Mouse (Mus musculus) stomach, postnatal 0 days (tissue): Measurements from ENCODE around the gene Drd4. TPM values are rescaled to one million over a fixed set of nuclear protein-coding genes. Genes with fewer than 3 reads are reported as not detected.

Source experiments
- ATAC-seq: fragments of 200-750 bp; cut with Nextera tagmentation; 2 replicates; pipeline ENCODE4 v1.8.0; 2017; ENCODE audit not compliant: low FRiP score, low TSS enrichment
- DNase-seq: peaks from one replicate; pipeline ENCODE4 v3.0.0-alpha.2; 2016; ENCODE audit warnings: low spot score
- H3K27ac ChIP-seq: fragments of 300-500 bp; sonication (generic); replicated peaks from 2 replicates; pipeline ENCODE4 v1.5.1; 2014; ENCODE audit warnings: mild to moderate bottlenecking, control low read depth
- H3K27me3 ChIP-seq: fragments of 300-500 bp; sonication (generic); 2 replicates; pipeline ENCODE4 v1.6.1; 2014; ENCODE audit warnings: low read length; ENCODE audit not compliant: control insufficient read depth, insufficient read depth
- H3K36me3 ChIP-seq: fragments of 300-500 bp; sonication (generic); 2 replicates; pipeline ENCODE4 v1.6.1; 2014; ENCODE audit warnings: low read length, mixed read lengths; ENCODE audit not compliant: control insufficient read depth, insufficient read depth
- H3K4me1 ChIP-seq: fragments of 300-500 bp; sonication (generic); replicated peaks from 2 replicates; pipeline ENCODE4 v1.6.1; 2014; ENCODE audit warnings: antibody characterized with exemption; ENCODE audit not compliant: control insufficient read depth, insufficient read depth
- H3K4me2 ChIP-seq: fragments of 300-500 bp; sonication (generic); replicated peaks from 2 replicates; pipeline ENCODE4 v1.6.1; 2014; ENCODE audit warnings: low read depth, mild to moderate bottlenecking, control low read depth, moderate library complexity
- H3K4me3 ChIP-seq: fragments of 300-500 bp; sonication (generic); 2 replicates; pipeline ENCODE4 v1.5.1; 2014; ENCODE audit warnings: low read depth, low read length, control low read depth
- H3K9ac ChIP-seq: fragments of 300-500 bp; sonication (generic); 2 replicates; pipeline ENCODE4 v1.6.1; 2014; ENCODE audit warnings: mild to moderate bottlenecking, low read length, control low read depth, mixed read lengths
- H3K9me3 ChIP-seq: fragments of 300-500 bp; sonication (generic); 2 replicates; pipeline ENCODE4 v1.6.1; 2016; ENCODE audit warnings: low read length; ENCODE audit not compliant: control insufficient read depth
- CTCF ChIP-seq: IDR thresholded peaks from 2 replicates; pipeline ENCODE4 v1.5.1; 2016; ENCODE audit warnings: antibody characterized with exemption, low read depth, mild to moderate bottlenecking, moderate library complexity
- EP300 ChIP-seq: optimal IDR thresholded peaks from 2 replicates; pipeline ENCODE3; 2016; ENCODE audit warnings: antibody characterized with exemption
- WGBS: fragments of 180-500 bp; shearing (Covaris S2); extraction: QIAGEN DNeasy Blood & Tissue Kit; methylation state at CpG from one replicate; pipeline ENCODE4 v1.1.7; 2014; 5-methylcytosine and 5-hydroxymethylcytosine counted together
- polyA plus RNA-seq: library from polyadenylated mRNA; unstranded; fragments of >200 nt; fragmentation: Nextera tagmentation; extraction: Ambion mirVana; gene quantifications from 2 replicates; pipeline ENCODE4 v1.2.1, GENCODE M21; 2015

The Drd4 gene
- polyA plus RNA-seq, 1 experiment from 2014 or later, result 0.06 TPM

GRCm38 (mm10) chr7:141315076-141315475 lies 23.3 kb downstream of the Drd4 start:
- Histone ChIP-seq H3K4me1 (no peaks in the 10 kb centered on the region), H3K36me3 (peaks cover 35% of the 10 kb centered on the region), H3K27me3 (no peaks in the 10 kb centered on the region), H3K9me3 (no peaks in the 10 kb centered on the region), H3K4me3 (no peak overlapping the region), H3K4me2 (no peak overlapping the region), H3K9ac (no peak overlapping the region), H3K27ac (no peak overlapping the region)
- no peak for ATAC-seq
- 78% methylated on average over 8 of the region's 8 CpGs for WGBS
- no peak for DNase-seq
- TF ChIP-seq CTCF (no peak), EP300 (no peak)

- Histone ChIP-seq H3K27me3 (no peaks in the 10 kb centered on the region), H3K9me3 (no peaks in the 10 kb centered on the region), H3K4me3 (no peak overlapping the region), H3K4me2 (no peak overlapping the region), H3K27ac (no peak overlapping the region), H3K9ac (no peak overlapping the region), H3K36me3 (peaks cover 36% of the 10 kb centered on the region), H3K4me1 (no peaks in the 10 kb centered on the region)
- no peak for TF ChIP-seq EP300
- TF ChIP-seq CTCF, result peak; percentile 73
- DNase-seq, result peak; percentile 62
- ATAC-seq, result peak; percentile 75
- WGBS, result 72% methylated on average over 5 of the region's 5 CpGs
Measured at GRCm38 (mm10) chr7:141315974-141316373, 24.2 kb downstream of the Drd4 start.

GRCm38 (mm10) chr7:141317619-141318132 lies 25.9 kb downstream of the Drd4 start:
- no peak for DNase-seq
- 64% methylated on average over 1 of the region's 1 CpGs for WGBS
- H3K27me3 ChIP-seq, result no peaks in the 10 kb centered on the region
- ATAC-seq, result no peak
- no peak overlapping the region for H3K9ac ChIP-seq
- no peaks in the 10 kb centered on the region for H3K4me1 ChIP-seq
- H3K4me3 ChIP-seq, result no peak overlapping the region
- H3K27ac ChIP-seq, result no peak overlapping the region
- H3K4me2 ChIP-seq, result no peak overlapping the region
- H3K9me3 ChIP-seq, result no peaks in the 10 kb centered on the region
- H3K36me3 ChIP-seq, result peaks cover 37% of the 10 kb centered on the region
- TF ChIP-seq EP300 (no peak), CTCF (no peak)

GRCm38 (mm10) chr7:141319446-141319845 lies 27.6 kb downstream of the Drd4 start:
- DNase-seq (no peak), ATAC-seq (no peak)
- Histone ChIP-seq H3K9me3 (no peaks in the 10 kb centered on the region), H3K9ac (no peak overlapping the region), H3K4me3 (no peak overlapping the region), H3K27ac (no peak overlapping the region), H3K27me3 (no peaks in the 10 kb centered on the region), H3K36me3 (peaks cover 29% of the 10 kb centered on the region), H3K4me2 (no peak overlapping the region), H3K4me1 (no peaks in the 10 kb centered on the region)
- TF ChIP-seq EP300 (no peak), CTCF (no peak)
- WGBS, result 66% methylated on average over 2 of the region's 2 CpGs

GRCm38 (mm10) chr7:141324686-141325085 lies 32.9 kb downstream of the Drd4 start:
- no peak overlapping the region for H3K4me3 ChIP-seq
- H3K9me3 ChIP-seq, result no peaks in the 10 kb centered on the region
- H3K27ac ChIP-seq, result no peak overlapping the region
- H3K4me2 ChIP-seq, result no peak overlapping the region
- 75% methylated on average over 1 of the region's 1 CpGs for WGBS
- peaks cover 19% of the 10 kb centered on the region for H3K36me3 ChIP-seq
- TF ChIP-seq CTCF, result no peak
- no peak for TF ChIP-seq EP300
- peaks cover 9% of the 10 kb centered on the region for H3K4me1 ChIP-seq
- no peak overlapping the region for H3K9ac ChIP-seq
- H3K27me3 ChIP-seq, result no peaks in the 10 kb centered on the region
- ATAC-seq (no peak), DNase-seq (no peak)

- H3K4me1 ChIP-seq, result peaks cover 9% of the 10 kb centered on the region
- H3K9me3 ChIP-seq, result no peaks in the 10 kb centered on the region
- no peaks in the 10 kb centered on the region for H3K27me3 ChIP-seq
- H3K4me2 ChIP-seq, result peak overlapping the region; percentile 97
- TF ChIP-seq CTCF (no peak), EP300 (no peak)
- H3K4me3 ChIP-seq, result peak overlapping the region; percentile 63
- WGBS, result 4% methylated on average over 33 of the region's 35 CpGs
- H3K27ac ChIP-seq, result peak overlapping the region; percentile 94
- ATAC-seq (peak; percentile 4; the same call in 1 of the 2 replicates), DNase-seq (no peak)
- peaks cover 9% of the 10 kb centered on the region for H3K36me3 ChIP-seq
- peak overlapping the region; percentile 92 for H3K9ac ChIP-seq
Measured at GRCm38 (mm10) chr7:141326546-141327446, 35.0 kb downstream of the Drd4 start.
